Mouse (Mus musculus) CH12.LX (cell line): ENCODE measurements around the gene Lhx2.

Source experiments
- CTCF ChIP-seq, 2 experiments: IDR thresholded peaks in 1 of 2; conservative IDR thresholded peaks in 1 of 2; 2 replicates each; pipeline ENCODE4 v1.5.1; 2011 to 2012; ENCODE audit warnings: low read depth in 2 of 2, low read length in 2 of 2, improper control_type of control experiment in 1 of 2, inconsistent platforms in 1 of 2, mild to moderate bottlenecking in 1 of 2, moderate library complexity in 1 of 2
- ELF1 ChIP-seq: IDR thresholded peaks from 2 replicates; pipeline ENCODE4 v1.6.1; 2014; ENCODE audit warnings: low read depth, mild to moderate bottlenecking, inconsistent platforms, low read length, improper control_type of control experiment
- EP300 ChIP-seq: IDR thresholded peaks from 2 replicates; pipeline ENCODE4 v1.6.1; 2011; ENCODE audit warnings: low read length, improper control_type of control experiment
- ETS1 ChIP-seq: conservative IDR thresholded peaks from 2 replicates; pipeline ENCODE4 v1.6.1; 2012; ENCODE audit warnings: low read depth, mild to moderate bottlenecking, inconsistent platforms, low read length, improper control_type of control experiment, moderate library complexity
- IRF4 ChIP-seq: IDR thresholded peaks from 2 replicates; pipeline ENCODE4 v1.6.1; 2014; ENCODE audit warnings: low read depth, mild to moderate bottlenecking, inconsistent platforms, low read length, improper control_type of control experiment
- MAX ChIP-seq: IDR thresholded peaks from 2 replicates; pipeline ENCODE4 v1.6.1; 2011; ENCODE audit warnings: low read length, improper control_type of control experiment
- MYC ChIP-seq: IDR thresholded peaks from 2 replicates; pipeline ENCODE4 v1.6.1; 2011; ENCODE audit warnings: low read depth, mild to moderate bottlenecking, improper control_type of control experiment, low read length
- POLR2A ChIP-seq: IDR thresholded peaks from 2 replicates; pipeline ENCODE4 v1.6.1; 2011; ENCODE audit warnings: low read depth, mild to moderate bottlenecking, improper control_type of control experiment, low read length
- TCF12 ChIP-seq: IDR thresholded peaks from 2 replicates; pipeline ENCODE4 v1.6.1; 2014; ENCODE audit warnings: low read depth, mild to moderate bottlenecking, inconsistent platforms, low read length, improper control_type of control experiment
- UBTF ChIP-seq: IDR thresholded peaks from 2 replicates; pipeline ENCODE4 v1.6.1; 2012; ENCODE audit warnings: low read depth, mild to moderate bottlenecking, inconsistent platforms, low read length, improper control_type of control experiment, moderate library complexity
- USF1 ChIP-seq: IDR thresholded peaks from 2 replicates; pipeline ENCODE4 v1.6.1; 2014; ENCODE audit warnings: low read depth, mild to moderate bottlenecking, inconsistent platforms, low read length, improper control_type of control experiment
- ZNF384 ChIP-seq: IDR thresholded peaks from 2 replicates; pipeline ENCODE4 v1.6.1; 2012; ENCODE audit warnings: low read depth, low read length, improper control_type of control experiment, inconsistent platforms

DNA sequence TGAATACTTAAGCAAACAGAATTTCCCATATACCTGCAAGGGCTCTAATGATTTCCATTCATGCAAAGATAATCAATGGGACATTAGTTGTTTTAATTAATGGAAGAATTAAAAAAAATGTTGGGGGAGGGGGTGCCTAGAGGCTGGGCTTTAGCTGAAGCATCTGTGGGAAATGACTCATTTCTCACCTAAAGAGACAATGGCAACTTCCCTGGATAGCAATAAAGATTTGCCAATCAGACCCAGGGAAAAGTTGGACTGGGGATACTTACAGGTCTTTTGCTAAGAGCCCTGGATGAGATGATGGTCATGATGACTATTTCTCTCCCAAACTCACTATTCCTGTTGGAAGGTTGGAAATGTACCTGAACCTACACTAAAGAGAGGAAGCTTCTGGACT is 5.6 kb downstream of the Lhx2 start:
- no peak for TF ChIP-seq CTCF (conservative IDR thresholded peaks at IDR 0.05 in 1 of 2, IDR thresholded peaks at IDR 0.05 in 1 of 2; ENCODE audit: low read depth in 2 of 2, low read length in 2 of 2)
- TF ChIP-seq ZNF384: no peak
- no peak for TF ChIP-seq MAX
- TF ChIP-seq ETS1: no peak
- TF ChIP-seq TCF12: no peak
- TF ChIP-seq USF1: no peak
- TF ChIP-seq UBTF: no peak
- TF ChIP-seq EP300: no peak
- no peak for TF ChIP-seq MYC
- no peak for TF ChIP-seq POLR2A
- TF ChIP-seq IRF4: no peak
- no peak for TF ChIP-seq ELF1
